ENCODE assay signal across 10 mouse cellular contexts in genomic region chr10:86341589-86341988, GRCm38 (mm10). TPM values are rescaled to one million over a fixed set of nuclear protein-coding genes. Genes with fewer than 3 reads are reported as not detected.
DNase-seq lines count a peak whose midpoint lies in the region; ATAC-seq and TF ChIP-seq lines count a peak whose summit lies in the region.
"Had no signal": no experiment of that assay in that cellular context is flagged by ENCODE, and none has a peak within 500 bp of the region (broad histone marks: within the 10 kb centered on the region; RNA-seq: fewer than 3 reads in every experiment).

No protein-coding gene starts in this region.

- H3K4me3 ChIP-seq in stomach, postnatal 0 days (ENCODE audit: low read depth, low read length) = no peak overlapping the region
- H3K4me3 ChIP-seq: embryonic facial prominence, embryonic 15.5 days; megakaryocyte, embryonic 14.5 days had no signal

- 51% methylated on average over 8 of the region's 8 CpGs for WGBS in stomach, postnatal 0 days

- ATAC-seq in stomach, postnatal 0 days (ENCODE audit: low FRiP score, low TSS enrichment) = no peak

- H3K36me3 ChIP-seq in stomach, postnatal 0 days (ENCODE audit: control insufficient read depth, insufficient read depth, low read length) = peaks cover 6% of the 10 kb centered on the region; the same call in 1 of the 2 replicates

- TF ChIP-seq EP300 in stomach, postnatal 0 days (optimal IDR thresholded peaks at IDR 0.05) = peak; percentile 61

- peak; percentile 21 for DNase-seq in retina, postnatal 1 day
- DNase-seq in retina, embryonic 14.5 days (ENCODE audit: low spot score) = no peak
- peak; percentile 96 for DNase-seq in heart, adult 8-10 months (ENCODE audit: low spot score)
- DNase-seq in kidney, postnatal 36 days = peak; percentile 77 to 91
- DNase-seq in stomach, postnatal 0 days (ENCODE audit: low spot score) = peak; percentile 44
- no peak for DNase-seq in cerebellum, adult 11-12 months
- DNase-seq in layer of hippocampus, adult 9-10 months (ENCODE audit: low spot score) = no peak
- no peak for DNase-seq in T-cell, adult 2 months (ENCODE audit: low spot score)

- TF ChIP-seq CTCF in stomach, postnatal 0 days (IDR thresholded peaks at IDR 0.05; ENCODE audit: low read depth) = no peak

- H3K4me2 ChIP-seq in stomach, postnatal 0 days (replicated peaks; ENCODE audit: low read depth) = no peak overlapping the region
- H3K4me2 ChIP-seq: embryonic facial prominence, embryonic 15.5 days had no signal

- H3K27ac ChIP-seq in stomach, postnatal 0 days (replicated peaks) = peak overlapping the region; percentile 63; the same call in 1 of the 2 replicates
- H3K27ac ChIP-seq: embryonic facial prominence, embryonic 15.5 days had no signal

- no peak overlapping the region for H3K9ac ChIP-seq in stomach, postnatal 0 days (ENCODE audit: low read length)
- H3K9ac ChIP-seq: embryonic facial prominence, embryonic 15.5 days had no signal

- H3K4me1 ChIP-seq in stomach, postnatal 0 days (replicated peaks; ENCODE audit: control insufficient read depth, insufficient read depth) = peaks cover 36% of the 10 kb centered on the region

- H3K27me3 ChIP-seq in stomach, postnatal 0 days (ENCODE audit: control insufficient read depth, insufficient read depth, low read length) = no peaks in the 10 kb centered on the region
- H3K27me3 ChIP-seq: embryonic facial prominence, embryonic 15.5 days; megakaryocyte, embryonic 14.5 days had no signal

- no peaks in the 10 kb centered on the region for H3K9me3 ChIP-seq in stomach, postnatal 0 days (ENCODE audit: control insufficient read depth, low read length)
- H3K9me3 ChIP-seq: embryonic facial prominence, embryonic 15.5 days; megakaryocyte, embryonic 14.5 days had no signal

RNA-seq across cellular contexts. Expression of gene Timp3, which starts 41.4 kb away (rescaled TPM):
- total RNA-seq in heart, adult 8-10 months (2022) = 100 to 1,000 TPM; 157 to 180 (median 176) TPM
- polyA plus RNA-seq in stomach, postnatal 0 days (2015; fragmentation: Nextera tagmentation; extraction: Ambion mirVana) = 33.0 and 33.9 TPM in 2 replicates

Comparison
In these comparisons a context has a peak if more than half of its experiments do, and no peak if none do; other contexts are left out.
1. DNase-seq: peak in retina, postnatal 1 day (single experiment), heart, adult 8-10 months (single experiment), kidney, postnatal 36 days (2 of 2) and stomach, postnatal 0 days (single experiment); none in retina, embryonic 14.5 days (single experiment), cerebellum, adult 11-12 months (single experiment), layer of hippocampus, adult 9-10 months (single experiment) and T-cell, adult 2 months (single experiment).